Mouse (Mus musculus) granulocyte monocyte progenitor cell, adult 5-6 weeks (primary cell): Measurements from ENCODE around the gene Gid8. TPM values are rescaled to one million over a fixed set of nuclear protein-coding genes. Genes with fewer than 3 reads are reported as not detected.
A peak's percentile ranks its signal among the peaks of the same experiment; 100 is the strongest.
"Not testable (repeated sequence)": the region's sequence is repeated elsewhere in the genome, so short reads cannot be mapped to it uniquely, and the experiment has no call there.

Experiments used
- ATAC-seq: replicated peaks from 2 replicates; pipeline ENCODE4 v1.8.0; 2016; ENCODE audit warnings: mild to moderate bottlenecking, moderate TSS enrichment, inconsistent platforms; ENCODE audit not compliant: poor library complexity, severe bottlenecking
- total RNA-seq, 2 experiments: library from RNA; stranded (forward) in 1 of 2; stranded (reverse) in 1 of 2; fragments of 200-712, 200-1000 nt in 1 of 2; fragments of >200 nt in 1 of 2; fragmentation: Nextera tagmentation in 1 of 2; gene quantifications; 2 replicates each; pipeline ENCODE4 v1.2.3; 2014 to 2017

Gene Gid8
- total RNA-seq, 2 experiments from 2014 or later, result 61.5 to 64.3 TPM

- peak; percentile 5 for ATAC-seq
Observed at GRCm38 (mm10) chr2:180709023-180709922, 644 bp upstream of the Gid8 start.

- peak; percentile 34 for ATAC-seq
Observed at GRCm38 (mm10) chr2:180710276-180711155, 599 bp downstream of the Gid8 start.

GRCm38 (mm10) chr2:180711527-180711926 lies 1.6 kb downstream of the Gid8 start:
- no peak for ATAC-seq

- no peak for ATAC-seq
Observed at GRCm38 (mm10) chr2:180712037-180712689, 2.2 kb downstream of the Gid8 start.

- ATAC-seq, result not testable (repeated sequence)
Observed at GRCm38 (mm10) chr2:180722748-180723147, 12.8 kb downstream of the Gid8 start.

- no peak for ATAC-seq
Observed at GRCm38 (mm10) chr2:180723865-180724264, 13.9 kb downstream of the Gid8 start.

GRCm38 (mm10) chr2:180724585-180725413 lies 14.9 kb downstream of the Gid8 start, which contains the start of gene Slc17a9:
TSS of gene Slc17a9 (plus strand) at chr2:180725263.
- peak; percentile 86 for ATAC-seq

GRCm38 (mm10) chr2:180725414-180725778 lies 15.5 kb downstream of the Gid8 start:
- no peak for ATAC-seq

- no peak for ATAC-seq
Observed at GRCm38 (mm10) chr2:180725856-180726629, 16.1 kb downstream of the Gid8 start.

GRCm38 (mm10) chr2:180726658-180727442 lies 16.9 kb downstream of the Gid8 start:
- ATAC-seq, result peak; percentile 61

- ATAC-seq, result no peak
Observed at GRCm38 (mm10) chr2:180727613-180728021, 17.7 kb downstream of the Gid8 start.

GRCm38 (mm10) chr2:180731036-180731435 lies 21.1 kb downstream of the Gid8 start:
- ATAC-seq, result no peak

GRCm38 (mm10) chr2:180731984-180732383 lies 22.1 kb downstream of the Gid8 start:
- ATAC-seq, result peak; percentile 21; the same call in 1 of the 2 replicates

- no peak for ATAC-seq
Observed at GRCm38 (mm10) chr2:180735232-180735631, 25.3 kb downstream of the Gid8 start.

- ATAC-seq, result peak; percentile 54
Observed at GRCm38 (mm10) chr2:180737984-180738383, 28.1 kb downstream of the Gid8 start.

GRCm38 (mm10) chr2:180740349-180740748 lies 30.4 kb downstream of the Gid8 start:
- no peak for ATAC-seq

GRCm38 (mm10) chr2:180741421-180741820 lies 31.5 kb downstream of the Gid8 start:
- ATAC-seq, result no peak

GRCm38 (mm10) chr2:180742820-180743219 lies 32.9 kb downstream of the Gid8 start:
- ATAC-seq, result no peak
